Mouse (Mus musculus): Measurements from ENCODE around the gene Ccdc91. TPM values are rescaled to one million over a fixed set of nuclear protein-coding genes. Genes with fewer than 3 reads are reported as not detected.

The Ccdc91 gene
- total and polyA plus RNA-seq, 2 experiments, result 19.8 to 30.8 TPM

DNA sequence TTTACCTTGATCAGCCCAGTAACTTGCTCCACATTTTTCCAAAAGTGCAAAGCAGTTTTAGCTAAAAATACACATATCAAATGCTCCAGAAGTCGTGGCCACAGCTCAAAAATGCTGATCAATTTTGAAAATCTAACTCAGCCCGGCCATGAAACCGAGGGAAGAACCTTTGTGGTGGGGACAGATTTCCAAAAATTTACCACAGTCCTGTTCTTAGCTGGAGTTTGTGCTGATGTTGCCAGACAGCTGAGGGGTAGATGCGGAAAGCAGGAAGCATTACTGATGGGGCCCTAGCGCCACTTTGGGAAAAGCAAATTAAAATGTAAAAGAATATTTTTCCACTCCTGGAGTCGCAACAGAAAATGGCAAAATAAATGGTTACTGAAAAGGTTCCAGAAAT, 31.6 kb downstream of the Ccdc91 start:
- 89% methylated on average over 6 of the region's 6 CpGs for WGBS
- Histone ChIP-seq H3K27ac (replicated peaks; ENCODE audit: insufficient read depth, low read depth, low read length) (no peak overlapping the region), H3K36me3 (ENCODE audit: control insufficient read depth, insufficient read depth, low read length) (no peaks in the 10 kb centered on the region; the same call in none of the 2 replicates), H3K4me1 (ENCODE audit: control insufficient read depth, insufficient read depth, low read length) (no peaks in the 10 kb centered on the region), H3K4me3 (ENCODE audit: insufficient read depth, low read depth, low read length) (no peak overlapping the region), H3K9ac (ENCODE audit: low read depth, low read length) (no peak overlapping the region), H3K79me2 (ENCODE audit: control insufficient read depth, insufficient read depth, low read length) (peaks cover 4% of the 10 kb centered on the region; the same call in 1 of the 2 replicates), H3K27me3 (ENCODE audit: control insufficient read depth, insufficient read depth, low read length) (no peaks in the 10 kb centered on the region)
- no peak for DNase-seq (ENCODE audit: extremely low read depth, low read depth, low spot score)
- TF ChIP-seq POLR2A (IDR thresholded peaks at IDR 0.05; ENCODE audit: extremely low read depth, insufficient read depth, low read length), result no peak
- no peak for TF ChIP-seq CTCF (IDR thresholded peaks at IDR 0.05; ENCODE audit: low read depth, low read length)

DNA sequence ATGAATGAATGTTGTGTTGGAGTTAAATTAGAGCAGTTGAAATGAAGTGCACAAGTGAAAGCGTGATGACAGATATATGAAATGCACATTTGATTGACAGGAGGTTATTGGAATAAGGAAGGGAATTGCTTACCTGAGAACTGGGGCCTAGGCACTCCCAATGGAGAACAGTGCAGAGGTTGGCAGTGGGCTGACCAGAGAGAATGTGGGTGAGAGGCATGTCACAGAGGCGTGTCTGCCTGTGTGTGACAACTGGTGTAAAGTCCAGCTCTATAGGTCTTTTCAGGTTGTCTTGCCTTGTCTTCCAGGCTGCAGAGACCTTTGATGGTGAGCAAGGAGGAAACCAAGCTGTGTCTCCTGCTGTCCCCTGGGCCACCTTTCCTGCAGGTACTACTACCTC, 34.9 kb downstream of the Ccdc91 start:
- Histone ChIP-seq H3K9ac (ENCODE audit: low read depth, low read length) (no peak overlapping the region), H3K36me3 (ENCODE audit: control insufficient read depth, insufficient read depth, low read length) (peaks cover 12% of the 10 kb centered on the region), H3K27me3 (ENCODE audit: control insufficient read depth, insufficient read depth, low read length) (no peaks in the 10 kb centered on the region), H3K27ac (replicated peaks; ENCODE audit: insufficient read depth, low read depth, low read length) (no peak overlapping the region), H3K4me1 (ENCODE audit: control insufficient read depth, insufficient read depth, low read length) (no peaks in the 10 kb centered on the region), H3K4me3 (ENCODE audit: insufficient read depth, low read depth, low read length) (no peak overlapping the region), H3K79me2 (ENCODE audit: control insufficient read depth, insufficient read depth, low read length) (no peaks in the 10 kb centered on the region)
- no peak for DNase-seq (ENCODE audit: extremely low read depth, low read depth, low spot score)
- WGBS, result 100% methylated on average over 2 of the region's 2 CpGs
- TF ChIP-seq CTCF (IDR thresholded peaks at IDR 0.05; ENCODE audit: low read depth, low read length) (no peak), POLR2A (IDR thresholded peaks at IDR 0.05; ENCODE audit: extremely low read depth, insufficient read depth, low read length) (no peak)

DNA sequence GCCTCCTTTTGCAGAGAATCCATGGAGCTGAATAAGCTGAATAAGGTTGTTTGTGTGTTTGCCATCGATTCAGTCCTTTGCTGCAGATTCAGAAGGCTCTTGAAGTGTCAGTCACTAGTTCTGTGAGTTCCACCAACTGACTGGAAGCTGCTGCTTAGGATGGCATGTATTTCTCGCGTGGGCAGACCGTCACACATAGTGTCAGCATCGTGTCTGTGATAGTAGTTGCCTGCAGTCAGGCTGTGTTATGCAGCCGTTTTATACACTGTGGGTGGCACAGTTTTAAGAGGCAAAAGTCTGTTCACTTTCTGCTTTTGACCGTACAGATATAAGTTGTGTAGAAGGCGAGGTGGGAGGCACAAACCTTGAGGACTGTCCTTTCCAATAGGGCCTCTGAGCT, 42.3 kb downstream of the Ccdc91 start:
- Histone ChIP-seq H3K27ac (replicated peaks; ENCODE audit: insufficient read depth, low read depth, low read length) (no peak overlapping the region), H3K4me1 (ENCODE audit: control insufficient read depth, insufficient read depth, low read length) (no peaks in the 10 kb centered on the region), H3K4me3 (ENCODE audit: insufficient read depth, low read depth, low read length) (no peak overlapping the region), H3K27me3 (ENCODE audit: control insufficient read depth, insufficient read depth, low read length) (no peaks in the 10 kb centered on the region), H3K36me3 (ENCODE audit: control insufficient read depth, insufficient read depth, low read length) (peaks cover 23% of the 10 kb centered on the region), H3K9ac (ENCODE audit: low read depth, low read length) (no peak overlapping the region), H3K79me2 (ENCODE audit: control insufficient read depth, insufficient read depth, low read length) (no peaks in the 10 kb centered on the region)
- TF ChIP-seq CTCF (IDR thresholded peaks at IDR 0.05; ENCODE audit: low read depth, low read length) (no peak), POLR2A (IDR thresholded peaks at IDR 0.05; ENCODE audit: extremely low read depth, insufficient read depth, low read length) (no peak)
- 94% methylated on average over 8 of the region's 8 CpGs for WGBS
- DNase-seq (ENCODE audit: extremely low read depth, low read depth, low spot score), result no peak

DNA sequence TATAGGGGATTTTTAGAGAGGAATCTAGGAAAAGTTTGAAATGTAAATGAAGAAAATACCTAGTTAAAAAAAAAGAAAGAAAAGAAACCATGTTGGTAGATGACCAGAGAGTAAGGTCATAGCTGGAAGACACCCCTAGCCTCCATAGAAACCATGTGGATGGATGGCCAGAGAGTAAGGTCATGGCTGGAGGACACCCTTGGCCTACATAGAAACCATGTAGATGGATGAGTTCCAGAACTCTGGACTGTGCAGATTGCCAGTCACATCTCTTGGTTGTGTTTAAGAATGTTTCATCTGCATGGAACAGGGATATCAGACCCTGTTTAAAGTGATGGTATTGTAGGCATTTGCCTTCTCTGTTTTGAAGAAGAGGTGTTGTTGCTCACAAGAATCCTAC, 49.6 kb downstream of the Ccdc91 start:
- TF ChIP-seq POLR2A (IDR thresholded peaks at IDR 0.05; ENCODE audit: extremely low read depth, insufficient read depth, low read length) (no peak), CTCF (IDR thresholded peaks at IDR 0.05; ENCODE audit: low read depth, low read length) (no peak)
- DNase-seq (ENCODE audit: extremely low read depth, low read depth, low spot score), result no peak
- H3K27me3 ChIP-seq (ENCODE audit: control insufficient read depth, insufficient read depth, low read length), result no peaks in the 10 kb centered on the region

DNA sequence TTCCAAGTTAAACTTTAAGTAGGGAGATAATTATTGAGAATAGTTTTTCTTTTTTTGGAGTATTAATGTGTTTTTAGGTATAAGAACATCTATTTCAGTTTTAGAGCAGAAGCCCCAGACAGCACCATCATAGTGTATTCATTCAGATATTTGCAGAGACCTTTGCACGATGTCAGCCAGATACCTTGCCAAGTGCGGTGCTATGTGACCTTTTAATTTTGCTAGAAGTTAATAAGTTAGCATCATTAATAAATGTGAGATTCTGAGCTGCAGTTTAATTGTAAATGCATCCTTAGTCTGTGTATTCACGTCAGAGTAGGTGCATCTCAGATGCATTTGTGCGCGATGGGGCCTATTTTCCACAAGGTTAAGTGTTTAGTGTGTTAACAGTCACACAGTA, 59.3 kb downstream of the Ccdc91 start:
- 91% methylated on average over 5 of the region's 5 CpGs for WGBS
- Histone ChIP-seq H3K79me2 (ENCODE audit: control insufficient read depth, insufficient read depth, low read length) (no peaks in the 10 kb centered on the region), H3K4me3 (ENCODE audit: insufficient read depth, low read depth, low read length) (no peak overlapping the region), H3K27me3 (ENCODE audit: control insufficient read depth, insufficient read depth, low read length) (no peaks in the 10 kb centered on the region), H3K27ac (replicated peaks; ENCODE audit: insufficient read depth, low read depth, low read length) (no peak overlapping the region), H3K36me3 (ENCODE audit: control insufficient read depth, insufficient read depth, low read length) (peaks cover 24% of the 10 kb centered on the region), H3K9ac (ENCODE audit: low read depth, low read length) (no peak overlapping the region), H3K4me1 (ENCODE audit: control insufficient read depth, insufficient read depth, low read length) (no peaks in the 10 kb centered on the region)
- no peak for TF ChIP-seq CTCF (IDR thresholded peaks at IDR 0.05; ENCODE audit: low read depth, low read length)
- no peak for TF ChIP-seq POLR2A (IDR thresholded peaks at IDR 0.05; ENCODE audit: extremely low read depth, insufficient read depth, low read length)
- DNase-seq (ENCODE audit: extremely low read depth, low read depth, low spot score), result no peak

More for the DNA sequence above, 49.6 kb downstream of the Ccdc91 start:
- H3K27ac ChIP-seq (replicated peaks; ENCODE audit: insufficient read depth, low read depth, low read length), result no peak overlapping the region
- no peak overlapping the region for H3K4me3 ChIP-seq (ENCODE audit: insufficient read depth, low read depth, low read length)
- H3K36me3 ChIP-seq (ENCODE audit: control insufficient read depth, insufficient read depth, low read length), result no peaks in the 10 kb centered on the region; the same call in 1 of the 2 replicates
- no peaks in the 10 kb centered on the region for H3K79me2 ChIP-seq (ENCODE audit: control insufficient read depth, insufficient read depth, low read length)
- H3K9ac ChIP-seq (ENCODE audit: low read depth, low read length), result no peak overlapping the region
- no peaks in the 10 kb centered on the region for H3K4me1 ChIP-seq (ENCODE audit: control insufficient read depth, insufficient read depth, low read length)

DNA sequence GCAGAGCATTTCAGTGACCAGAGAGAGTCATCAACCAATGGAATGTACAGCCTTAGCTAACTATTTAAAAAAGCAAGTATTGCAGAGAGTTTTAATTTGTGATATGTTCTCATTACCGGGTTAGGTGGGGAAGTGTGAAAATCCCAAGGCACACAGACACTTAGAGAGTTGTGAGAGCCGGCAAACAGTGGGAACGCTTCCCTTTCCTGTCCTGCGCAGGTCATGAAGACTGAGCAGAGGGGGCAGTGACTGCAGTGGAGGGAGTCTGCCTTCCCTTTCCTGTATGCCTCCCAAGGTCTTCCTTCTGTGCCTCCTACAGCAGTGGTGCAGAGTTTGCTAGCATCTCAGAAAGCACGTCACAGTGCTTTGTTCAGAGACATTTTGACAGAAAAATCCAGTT, 62.6 kb downstream of the Ccdc91 start:
- no peaks in the 10 kb centered on the region for H3K27me3 ChIP-seq (ENCODE audit: control insufficient read depth, insufficient read depth, low read length)
- TF ChIP-seq POLR2A (IDR thresholded peaks at IDR 0.05; ENCODE audit: extremely low read depth, insufficient read depth, low read length) (no peak), CTCF (IDR thresholded peaks at IDR 0.05; ENCODE audit: low read depth, low read length) (no peak)
- H3K9ac ChIP-seq (ENCODE audit: low read depth, low read length), result no peak overlapping the region
- peaks cover 24% of the 10 kb centered on the region for H3K36me3 ChIP-seq (ENCODE audit: control insufficient read depth, insufficient read depth, low read length)
- no peaks in the 10 kb centered on the region for H3K79me2 ChIP-seq (ENCODE audit: control insufficient read depth, insufficient read depth, low read length)
- no peak for DNase-seq (ENCODE audit: extremely low read depth, low read depth, low spot score)
- no peak overlapping the region for H3K4me3 ChIP-seq (ENCODE audit: insufficient read depth, low read depth, low read length)
- H3K27ac ChIP-seq (replicated peaks; ENCODE audit: insufficient read depth, low read depth, low read length), result no peak overlapping the region
- 85% methylated on average over 5 of the region's 5 CpGs for WGBS
- no peaks in the 10 kb centered on the region for H3K4me1 ChIP-seq (ENCODE audit: control insufficient read depth, insufficient read depth, low read length)

All from liver, adult 2 months (tissue).